Mouse (Mus musculus) kidney, postnatal 14 days (tissue): ENCODE data around the gene Havcr1.
"Not testable (repeated sequence)": the region's sequence is repeated elsewhere in the genome, so short reads cannot be mapped to it uniquely, and the experiment has no call there.

ENCODE experiments used
- DNase-seq: peaks from one replicate; pipeline ENCODE4 v3.0.0; 2022; ENCODE audit warnings: mixed read lengths

Havcr1 gene

GRCm38 (mm10) chr11:46735076-46735475 is at the start of gene Havcr1:
Gene Havcr1 (plus strand): TSS chr11:46735080.
- not testable (repeated sequence) for DNase-seq

- DNase-seq = no peak
These were observed 44.7 kb upstream of the Havcr1 start for GRCm38 (mm10) chr11:46690136-46690535.

- DNase-seq = not testable (repeated sequence)
These were observed 39.0 kb upstream of the Havcr1 start for GRCm38 (mm10) chr11:46695849-46696248.

GRCm38 (mm10) chr11:46697433-46698277 is 37.2 kb upstream of the Havcr1 start:
- no peak for DNase-seq

DNA sequence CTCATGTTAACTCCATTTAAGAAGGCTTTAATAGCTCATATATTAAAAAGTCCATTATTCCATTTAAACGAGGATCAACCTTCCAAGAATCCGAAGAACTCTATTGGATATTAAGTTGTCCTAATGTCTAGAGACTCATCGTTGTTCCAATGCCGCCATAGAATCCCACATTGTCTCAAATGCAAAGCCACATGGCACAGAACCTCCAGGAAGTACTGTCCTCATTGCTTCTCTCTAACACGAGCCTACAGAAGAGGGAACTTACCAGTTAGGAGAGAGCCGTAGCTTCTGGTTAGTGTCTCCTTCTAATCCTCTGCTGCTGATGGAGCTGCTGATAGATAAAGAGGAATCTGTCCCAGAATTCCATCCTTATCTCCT is 36.6 kb upstream of the Havcr1 start:
- no peak for DNase-seq

DNA sequence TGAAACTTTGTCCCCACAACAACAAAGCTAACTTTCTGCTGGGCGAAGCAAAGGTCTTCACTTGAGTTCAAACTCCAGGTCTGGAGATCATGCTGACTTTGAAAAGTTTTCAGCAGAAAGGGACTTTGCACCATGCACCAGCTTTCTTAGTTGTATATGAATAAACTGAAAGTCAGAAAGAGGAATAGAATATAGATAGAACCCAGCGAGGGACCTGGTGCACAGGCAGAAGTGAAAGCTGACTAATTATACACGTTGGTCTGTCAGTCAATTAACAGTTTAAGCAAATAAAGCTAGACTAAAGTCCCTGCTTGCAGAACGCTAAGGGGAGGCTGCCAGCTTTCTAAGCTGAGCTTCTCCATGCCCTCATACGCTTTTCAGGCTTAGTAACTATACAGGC is 36.0 kb upstream of the Havcr1 start:
- DNase-seq = peak; percentile 5

DNA sequence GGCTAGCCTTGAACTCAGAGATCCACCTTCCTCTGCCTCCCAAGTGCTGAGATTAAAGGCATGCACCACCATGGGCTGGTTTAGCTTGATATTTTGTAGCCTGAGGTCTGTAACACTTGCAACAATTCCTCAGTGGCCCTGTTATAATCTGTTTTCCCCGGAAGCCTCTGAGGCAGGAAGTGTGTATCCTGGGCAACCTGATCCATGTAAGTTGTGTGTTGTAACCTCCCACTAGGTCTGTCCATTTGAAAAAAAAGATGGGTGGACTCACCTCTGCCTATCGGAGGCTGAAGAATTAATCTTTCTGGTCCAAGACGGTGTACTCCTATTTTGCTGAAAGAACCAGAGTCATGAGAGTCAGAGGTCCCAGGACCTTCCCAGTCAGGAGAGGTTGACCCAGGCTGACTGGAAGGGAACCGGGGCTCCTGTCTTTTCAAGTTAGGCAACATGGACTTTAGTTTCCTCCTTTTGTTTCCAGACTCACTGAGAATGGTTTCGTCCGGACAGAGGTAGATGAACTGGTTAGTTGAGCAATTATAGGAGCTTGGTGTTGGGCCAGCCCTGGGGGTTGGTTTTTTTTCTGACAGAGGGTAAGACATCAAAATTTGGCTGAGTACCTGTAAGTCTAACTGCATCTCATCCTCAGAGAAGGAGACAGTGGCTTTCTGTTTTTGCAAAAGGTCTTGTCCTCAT is 28.1 kb upstream of the Havcr1 start, which contains the start of gene Timd2:
TSS of gene Timd2 (minus strand) at position 398 of the 693 bp plus-strand sequence.
- no peak for DNase-seq

DNA sequence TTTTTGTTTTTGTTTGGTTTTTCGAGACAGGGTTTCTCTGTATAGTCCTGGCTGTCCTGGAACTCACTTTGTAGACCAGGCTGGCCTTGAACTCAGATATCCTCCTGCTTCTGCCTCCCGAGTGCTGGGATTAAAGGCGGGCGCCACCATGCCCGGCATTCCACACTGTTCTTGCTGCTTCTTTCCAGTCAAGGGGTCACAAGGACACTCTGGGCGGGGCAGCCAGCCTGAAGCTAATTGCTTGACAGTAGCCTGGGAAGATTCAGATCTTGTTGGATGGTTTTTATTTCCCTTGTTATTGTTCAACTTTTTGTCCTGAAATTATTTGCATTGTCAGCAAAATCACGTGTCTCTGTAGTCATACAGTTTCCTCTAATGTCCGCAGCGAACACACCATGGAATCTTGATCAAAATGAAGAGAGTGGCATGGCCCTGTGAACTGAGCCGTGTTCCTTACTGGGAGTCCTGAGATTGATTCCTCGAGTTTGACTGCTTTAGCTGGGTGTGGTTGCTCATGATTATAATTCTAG is 3.3 kb upstream of the Havcr1 start:
- DNase-seq = no peak

DNA sequence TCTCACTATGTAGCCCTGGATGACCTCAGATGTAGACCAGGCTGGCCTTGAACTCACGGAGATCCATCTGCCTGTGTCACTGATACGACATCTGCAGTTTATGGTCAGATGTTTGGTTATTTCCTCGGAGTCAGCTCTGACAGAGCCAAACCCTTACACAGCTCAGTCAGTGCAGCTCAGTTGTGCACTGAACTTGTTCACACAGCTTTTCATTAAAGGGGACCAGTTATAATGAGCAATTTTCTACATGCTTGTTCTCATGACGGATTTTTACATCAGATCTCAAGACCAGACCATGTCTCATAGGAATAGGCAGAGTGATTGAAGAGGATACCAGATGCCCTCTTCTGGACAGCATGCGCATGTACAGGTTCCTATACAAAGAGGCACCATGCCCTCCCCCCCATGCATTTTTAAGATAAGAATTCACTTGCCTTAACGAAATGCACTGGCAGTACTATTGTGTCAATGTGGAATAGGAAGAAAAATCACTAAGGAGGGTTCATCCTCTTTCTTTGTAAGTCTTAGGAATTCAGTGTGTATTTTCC is 1.6 kb upstream of the Havcr1 start:
- no peak for DNase-seq

DNA sequence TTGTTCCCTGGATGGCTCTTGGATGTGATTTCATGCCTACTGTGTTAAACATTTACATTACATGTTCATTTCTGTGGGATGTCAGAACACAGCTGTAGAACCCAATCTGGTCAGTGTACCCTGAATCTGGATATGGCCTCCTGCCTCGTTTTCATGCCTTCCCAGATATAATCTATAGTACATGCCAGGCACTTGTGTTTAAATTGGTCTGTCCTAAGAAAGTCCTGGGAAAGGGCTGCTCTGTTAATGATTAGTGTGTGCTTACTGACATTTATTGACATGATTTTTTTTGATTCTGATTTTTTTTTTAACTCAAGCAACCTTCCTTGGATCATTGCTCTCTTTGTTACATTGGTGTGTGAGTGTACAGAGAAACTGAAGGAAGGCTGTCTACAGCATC is 263 bp upstream of the Havcr1 start:
- DNase-seq = no peak

DNA sequence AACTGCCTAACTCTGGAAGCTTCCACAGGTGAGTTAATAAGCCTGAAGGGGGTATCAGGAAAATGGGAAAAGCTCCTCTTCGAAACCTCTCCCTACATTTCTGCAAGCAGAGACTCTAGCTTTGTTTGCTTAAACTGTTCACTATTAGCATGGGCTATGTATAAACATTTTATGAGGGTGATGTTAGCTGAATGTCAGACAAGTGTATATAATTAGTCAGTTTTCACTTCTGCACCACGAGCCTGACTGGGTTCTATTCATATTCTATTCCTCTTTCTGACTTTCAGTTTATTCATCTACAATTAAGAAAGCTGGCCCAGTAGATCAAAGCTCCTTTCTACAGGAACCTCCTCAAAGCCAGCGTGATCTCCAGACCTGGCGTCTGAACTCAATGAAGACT is 4.6 kb downstream of the Havcr1 start:
- no peak for DNase-seq

DNA sequence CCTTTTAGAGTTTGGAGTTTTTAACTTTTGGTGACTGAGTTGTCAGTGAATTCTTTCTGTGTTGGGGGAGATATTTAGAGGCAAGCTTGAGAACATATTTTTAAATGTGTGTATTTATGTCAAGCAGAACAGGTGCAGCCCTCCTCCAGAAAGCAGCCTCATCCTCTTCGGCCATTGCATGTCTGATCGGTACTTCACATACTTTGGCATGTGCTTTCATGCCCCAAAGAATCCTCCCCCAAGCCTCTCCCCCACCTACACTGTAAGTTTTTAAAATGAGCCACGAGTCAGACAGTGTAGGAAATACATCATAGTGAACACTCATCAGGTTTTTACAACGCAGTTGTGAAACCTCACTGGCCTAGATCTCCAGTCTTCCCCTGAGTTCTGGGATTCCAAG is 6.0 kb downstream of the Havcr1 start:
- no peak for DNase-seq

DNA sequence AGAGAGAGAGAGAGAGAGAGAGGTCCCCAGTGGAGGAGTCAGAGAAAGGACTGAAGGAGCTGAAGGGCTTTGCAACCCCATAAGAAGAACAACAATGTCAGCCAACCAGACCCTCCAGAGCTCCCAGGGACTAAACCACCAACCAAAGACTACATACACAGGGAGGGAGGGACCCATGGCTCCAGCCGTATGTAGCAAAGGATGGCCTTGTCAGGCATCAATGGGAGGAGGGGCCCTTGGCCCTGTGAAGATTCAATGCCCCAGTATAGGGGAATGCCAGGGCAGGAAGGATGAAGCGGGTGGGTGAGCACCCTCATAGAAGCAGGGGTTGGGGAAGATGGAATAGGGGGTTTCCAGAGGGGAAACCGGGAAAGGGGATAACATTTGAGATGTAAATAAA is 6.8 kb downstream of the Havcr1 start:
- no peak for DNase-seq

- DNase-seq = no peak
These were observed 13.1 kb downstream of the Havcr1 start for GRCm38 (mm10) chr11:46747996-46748395.

DNA sequence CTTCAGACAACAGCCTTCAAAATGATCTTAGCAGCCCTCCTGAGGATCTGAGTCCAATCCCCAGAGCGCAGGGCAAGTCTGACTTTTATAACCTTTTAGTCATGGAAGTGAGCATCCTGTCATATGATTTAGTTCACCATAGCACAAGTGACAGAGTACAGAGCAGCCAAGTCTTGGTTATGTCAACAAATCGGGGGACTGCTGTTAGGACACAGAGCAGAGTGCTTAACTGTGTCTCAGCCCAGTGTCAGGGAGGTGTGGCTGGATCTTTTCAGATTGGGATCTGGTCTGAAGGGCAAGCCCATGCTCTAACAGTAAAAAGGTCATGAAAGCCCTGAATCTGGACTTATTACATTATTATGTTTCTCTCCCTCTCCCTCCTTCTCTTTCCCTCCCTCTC is 18.8 kb downstream of the Havcr1 start:
- DNase-seq = no peak

DNA sequence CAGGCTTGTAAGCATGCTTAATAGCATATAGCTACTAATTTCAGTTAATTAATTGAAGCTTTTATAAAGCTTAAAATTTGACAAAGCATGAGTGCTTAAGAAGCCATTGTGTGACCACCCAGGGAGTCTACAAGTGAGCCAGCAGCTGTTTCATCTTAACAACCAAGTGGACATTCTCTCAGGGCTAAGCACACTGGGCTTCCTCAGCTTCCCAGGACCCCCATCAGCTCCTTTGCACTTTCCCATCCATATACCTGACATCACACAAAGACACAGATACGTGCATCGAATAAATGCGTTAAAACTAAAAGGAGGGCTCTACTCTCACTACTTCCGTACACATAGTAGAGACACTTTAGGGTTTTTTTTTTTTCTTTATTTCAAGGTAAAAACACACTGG is 19.8 kb downstream of the Havcr1 start:
- DNase-seq = no peak

- DNase-seq = not testable (repeated sequence)
These were observed 20.8 kb downstream of the Havcr1 start for GRCm38 (mm10) chr11:46755714-46756113.

DNA sequence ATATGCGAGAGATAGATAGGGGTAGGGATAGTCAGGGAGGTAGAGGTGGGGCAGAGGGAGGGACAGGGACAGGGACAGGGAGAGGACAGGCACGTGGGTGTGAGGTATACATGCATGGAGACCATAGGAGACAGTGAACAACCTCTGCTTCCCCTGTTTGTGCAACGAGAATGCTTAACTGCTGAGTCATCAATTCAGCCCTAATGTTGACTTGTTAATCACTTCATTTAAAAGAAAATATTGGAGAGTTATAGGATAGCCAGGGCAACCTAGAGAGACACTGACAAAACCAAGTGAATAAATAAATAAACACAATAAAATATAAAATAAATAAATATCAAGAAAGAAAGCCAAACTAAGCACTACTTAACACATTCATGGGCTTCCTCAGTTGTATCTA is 42.0 kb downstream of the Havcr1 start:
- no peak for DNase-seq

DNA sequence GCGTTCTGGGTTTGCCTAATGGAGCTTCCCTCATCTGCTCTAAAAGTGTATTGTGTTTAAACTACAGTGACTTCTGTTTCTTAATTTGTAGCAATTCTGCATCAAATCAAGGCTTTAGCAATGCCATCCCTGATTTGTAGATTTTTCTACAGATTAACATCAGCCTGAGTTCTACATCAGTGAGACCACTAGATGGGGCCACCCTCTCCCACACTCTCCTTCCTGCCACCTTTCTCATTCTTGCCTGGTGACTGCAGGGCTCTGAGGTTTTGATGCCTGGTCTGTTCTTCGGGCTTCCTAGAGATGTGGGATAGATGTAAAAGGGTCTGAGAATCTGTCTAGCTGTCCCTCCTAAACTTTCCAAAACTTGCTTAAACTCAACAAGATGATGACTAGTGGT is 44.9 kb downstream of the Havcr1 start:
- no peak for DNase-seq

DNA sequence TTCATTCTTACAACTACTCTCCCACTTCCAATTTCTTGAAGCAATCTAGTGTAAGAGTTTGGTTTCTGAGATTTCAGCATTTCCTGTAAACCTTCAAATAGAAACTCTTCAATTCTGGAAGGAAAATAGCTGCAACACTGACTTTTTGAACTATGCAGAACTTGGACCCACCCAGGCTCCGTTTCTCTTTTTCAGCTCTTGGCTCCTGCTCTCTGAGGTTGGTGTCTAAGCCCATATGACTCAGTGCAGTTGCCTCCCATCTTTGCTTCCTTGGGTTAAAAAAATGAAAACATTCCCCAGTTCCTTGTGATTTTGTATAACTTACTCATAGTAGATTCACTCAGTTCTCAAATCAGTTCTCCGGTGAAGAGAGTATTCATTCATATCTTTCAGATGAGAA is 69.6 kb downstream of the Havcr1 start:
- DNase-seq = no peak

- no peak for DNase-seq
These were observed 75.6 kb downstream of the Havcr1 start, which contains the start of gene Timd4 for GRCm38 (mm10) chr11:46810511-46810910. Gene Timd4 (plus strand): TSS chr11:46810800.

- DNase-seq = no peak
These were observed 82.8 kb downstream of the Havcr1 start for GRCm38 (mm10) chr11:46817692-46818091.

GRCm38 (mm10) chr11:46819930-46820329 is 85.0 kb downstream of the Havcr1 start:
- no peak for DNase-seq
